Mouse (Mus musculus): Measurements from ENCODE around the gene Syt2. TPM values are rescaled to one million over a fixed set of nuclear protein-coding genes. Genes with fewer than 3 reads are reported as not detected.

Syt2 gene
- polyA plus RNA-seq, 1 experiment from 2014 or later: 0.48 TPM

DNA sequence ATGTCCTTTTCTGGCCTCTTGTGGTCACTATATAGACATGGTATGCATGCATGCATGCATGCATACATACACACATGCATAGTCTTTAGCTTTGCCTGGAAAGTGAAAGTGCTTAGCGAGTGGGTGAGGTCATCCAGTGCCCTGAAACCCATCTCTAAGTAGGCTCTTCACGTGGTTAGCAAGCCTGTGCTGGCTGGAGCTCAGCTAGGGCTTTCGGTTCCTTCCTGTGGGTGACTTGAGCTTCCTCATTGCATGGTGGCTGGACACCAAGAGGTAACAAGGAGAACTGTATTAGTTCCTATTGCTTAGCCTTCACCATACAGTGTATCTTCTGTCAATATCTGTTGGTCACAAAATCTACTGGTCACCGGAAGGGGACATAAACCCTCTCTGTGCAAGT lies 33.0 kb downstream of the Syt2 start:
- Histone ChIP-seq H3K27me3 (replicated peaks; ENCODE audit: control insufficient read depth, insufficient read depth, low read length) (no peaks in the 10 kb centered on the region), H3K27ac (ENCODE audit: low read depth, low read length) (no peak overlapping the region), H3K9me3 (ENCODE audit: control insufficient read depth) (no peaks in the 10 kb centered on the region), H3K4me2 (replicated peaks; ENCODE audit: low read depth) (no peak overlapping the region), H3K4me1 (replicated peaks; ENCODE audit: control insufficient read depth, insufficient read depth, low read length) (no peaks in the 10 kb centered on the region), H3K4me3 (ENCODE audit: low read depth, low read length) (no peak overlapping the region), H3K9ac (ENCODE audit: low read depth, low read length) (no peak overlapping the region), H3K36me3 (ENCODE audit: control insufficient read depth, insufficient read depth) (no peaks in the 10 kb centered on the region)
- 58% methylated on average over 4 of the region's 4 CpGs for WGBS
- no peak for ATAC-seq
- TF ChIP-seq CTCF (IDR thresholded peaks at IDR 0.05; ENCODE audit: low read depth): no peak

DNA sequence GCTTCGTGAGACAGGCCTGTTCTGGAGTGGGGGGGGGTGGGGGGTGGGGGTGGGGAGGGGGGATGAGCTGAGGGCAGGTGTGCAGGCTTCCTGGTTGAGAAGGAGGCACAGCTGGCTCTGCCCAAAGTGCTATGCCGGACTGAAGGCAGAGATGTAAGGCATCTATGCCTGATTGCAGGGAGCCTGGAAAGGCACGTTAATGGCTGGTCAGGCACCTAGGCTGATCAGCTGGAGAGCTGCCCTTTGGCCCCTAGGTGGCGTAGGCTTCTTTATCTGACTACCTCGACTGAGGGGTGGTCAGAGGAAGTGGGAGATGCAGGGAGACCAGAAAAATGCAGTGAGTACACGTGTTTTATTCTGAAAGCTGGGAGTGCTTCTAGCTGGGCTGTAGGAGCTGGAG lies 34.1 kb downstream of the Syt2 start:
- no peak overlapping the region for H3K4me2 ChIP-seq (replicated peaks; ENCODE audit: low read depth)
- WGBS: 20% methylated on average over 6 of the region's 6 CpGs
- no peaks in the 10 kb centered on the region for H3K27me3 ChIP-seq (replicated peaks; ENCODE audit: control insufficient read depth, insufficient read depth, low read length)
- H3K4me1 ChIP-seq (replicated peaks; ENCODE audit: control insufficient read depth, insufficient read depth, low read length): no peaks in the 10 kb centered on the region
- ATAC-seq: no peak
- H3K27ac ChIP-seq (ENCODE audit: low read depth, low read length): no peak overlapping the region
- no peak overlapping the region for H3K4me3 ChIP-seq (ENCODE audit: low read depth, low read length)
- no peak overlapping the region for H3K9ac ChIP-seq (ENCODE audit: low read depth, low read length)
- no peaks in the 10 kb centered on the region for H3K9me3 ChIP-seq (ENCODE audit: control insufficient read depth)
- H3K36me3 ChIP-seq (ENCODE audit: control insufficient read depth, insufficient read depth): no peaks in the 10 kb centered on the region
- peak; percentile 31; the same call in 1 of the 2 replicates for TF ChIP-seq CTCF (IDR thresholded peaks at IDR 0.05; ENCODE audit: low read depth)

DNA sequence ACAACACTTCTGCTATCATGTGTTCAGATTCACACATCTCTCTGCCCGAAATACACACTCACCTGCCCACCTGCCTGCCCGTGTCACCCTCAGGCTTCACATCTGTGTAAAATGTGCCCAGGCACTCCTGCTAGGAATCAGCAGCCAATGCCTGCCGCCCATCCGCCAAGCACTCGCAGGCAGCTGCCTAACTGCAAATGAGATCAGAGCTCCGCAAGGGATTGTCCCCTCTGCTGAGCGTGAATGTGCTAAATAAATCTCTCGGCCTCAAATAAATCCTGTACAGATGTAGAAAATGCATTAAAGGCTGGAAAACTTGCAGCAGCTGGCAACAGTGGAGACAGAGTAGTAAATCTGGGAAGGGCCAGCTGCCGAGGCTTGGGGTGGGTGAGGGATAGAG lies 36.0 kb downstream of the Syt2 start:
- H3K4me1 ChIP-seq (replicated peaks; ENCODE audit: control insufficient read depth, insufficient read depth, low read length): no peaks in the 10 kb centered on the region
- no peaks in the 10 kb centered on the region for H3K9me3 ChIP-seq (ENCODE audit: control insufficient read depth)
- no peak overlapping the region for H3K4me2 ChIP-seq (replicated peaks; ENCODE audit: low read depth)
- H3K9ac ChIP-seq (ENCODE audit: low read depth, low read length): no peak overlapping the region
- H3K4me3 ChIP-seq (ENCODE audit: low read depth, low read length): no peak overlapping the region
- H3K36me3 ChIP-seq (ENCODE audit: control insufficient read depth, insufficient read depth): no peaks in the 10 kb centered on the region
- no peak for ATAC-seq
- no peak overlapping the region for H3K27ac ChIP-seq (ENCODE audit: low read depth, low read length)
- no peaks in the 10 kb centered on the region for H3K27me3 ChIP-seq (replicated peaks; ENCODE audit: control insufficient read depth, insufficient read depth, low read length)
- 45% methylated on average over 9 of the region's 9 CpGs for WGBS
- TF ChIP-seq CTCF (IDR thresholded peaks at IDR 0.05; ENCODE audit: low read depth): no peak

DNA sequence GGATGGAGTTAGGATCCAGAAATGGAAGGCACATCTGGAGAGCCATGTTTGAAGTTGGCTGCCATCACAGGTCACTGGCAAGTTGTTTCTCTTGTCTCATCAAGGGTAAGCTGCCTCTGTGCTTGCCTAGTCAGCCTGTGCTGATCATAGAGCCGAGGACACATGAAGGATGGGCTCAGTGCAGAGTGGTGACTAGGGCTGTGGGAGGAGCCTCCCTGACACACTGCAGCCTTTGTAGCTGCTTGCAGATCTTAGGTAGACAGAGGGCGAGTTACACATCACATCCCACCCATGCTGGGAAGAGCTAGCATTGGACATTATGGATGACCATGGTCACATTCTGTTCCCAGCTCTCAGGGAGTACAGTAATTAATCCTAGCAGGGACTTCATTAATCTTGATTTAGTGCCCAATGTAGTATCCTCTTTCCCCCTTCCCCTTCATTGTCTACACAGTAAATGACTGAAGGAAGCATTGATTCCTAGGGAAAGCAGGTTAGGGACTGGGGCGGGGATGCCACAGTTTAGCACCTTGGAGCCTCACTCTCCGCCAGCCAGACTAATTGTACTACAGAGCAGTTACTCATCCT lies 40.5 kb downstream of the Syt2 start:
- H3K4me3 ChIP-seq (ENCODE audit: low read depth, low read length): no peak overlapping the region
- no peaks in the 10 kb centered on the region for H3K36me3 ChIP-seq (ENCODE audit: control insufficient read depth, insufficient read depth)
- no peak overlapping the region for H3K27ac ChIP-seq (ENCODE audit: low read depth, low read length)
- no peaks in the 10 kb centered on the region for H3K9me3 ChIP-seq (ENCODE audit: control insufficient read depth)
- H3K4me1 ChIP-seq (replicated peaks; ENCODE audit: control insufficient read depth, insufficient read depth, low read length): no peaks in the 10 kb centered on the region
- H3K9ac ChIP-seq (ENCODE audit: low read depth, low read length): no peak overlapping the region
- no peaks in the 10 kb centered on the region for H3K27me3 ChIP-seq (replicated peaks; ENCODE audit: control insufficient read depth, insufficient read depth, low read length)
- no peak for ATAC-seq
- TF ChIP-seq CTCF (IDR thresholded peaks at IDR 0.05; ENCODE audit: low read depth): no peak
- H3K4me2 ChIP-seq (replicated peaks; ENCODE audit: low read depth): no peak overlapping the region
- WGBS: 51% methylated on average over 4 of the region's 4 CpGs

DNA sequence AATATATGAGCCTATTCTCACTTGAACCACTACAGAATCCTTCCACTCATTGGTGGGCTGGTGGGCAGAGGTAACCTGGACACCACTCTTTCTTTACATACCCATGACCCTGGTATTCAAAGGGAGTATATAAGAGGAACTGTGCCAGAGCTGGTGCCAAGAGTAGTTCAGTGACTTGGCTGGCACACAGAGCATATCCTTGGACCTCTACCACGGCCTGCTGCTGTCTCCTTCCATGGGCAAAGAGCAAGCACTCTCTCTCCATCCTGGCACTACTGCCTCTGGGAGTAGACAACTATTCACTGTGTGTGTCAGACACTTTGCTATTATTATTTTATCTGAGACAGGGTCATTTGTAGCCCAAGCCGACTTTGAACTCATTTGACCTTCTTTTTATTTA lies 49.8 kb downstream of the Syt2 start:
- no peaks in the 10 kb centered on the region for H3K27me3 ChIP-seq (replicated peaks; ENCODE audit: control insufficient read depth, insufficient read depth, low read length)
- H3K9ac ChIP-seq (ENCODE audit: low read depth, low read length): no peak overlapping the region
- WGBS: 61% methylated on average over 2 of the region's 2 CpGs
- H3K9me3 ChIP-seq (ENCODE audit: control insufficient read depth): no peaks in the 10 kb centered on the region
- H3K27ac ChIP-seq (ENCODE audit: low read depth, low read length): no peak overlapping the region
- H3K4me3 ChIP-seq (ENCODE audit: low read depth, low read length): no peak overlapping the region
- ATAC-seq: no peak
- H3K36me3 ChIP-seq (ENCODE audit: control insufficient read depth, insufficient read depth): no peaks in the 10 kb centered on the region
- H3K4me1 ChIP-seq (replicated peaks; ENCODE audit: control insufficient read depth, insufficient read depth, low read length): no peaks in the 10 kb centered on the region
- no peak overlapping the region for H3K4me2 ChIP-seq (replicated peaks; ENCODE audit: low read depth)
- TF ChIP-seq CTCF (IDR thresholded peaks at IDR 0.05; ENCODE audit: low read depth): no peak

DNA sequence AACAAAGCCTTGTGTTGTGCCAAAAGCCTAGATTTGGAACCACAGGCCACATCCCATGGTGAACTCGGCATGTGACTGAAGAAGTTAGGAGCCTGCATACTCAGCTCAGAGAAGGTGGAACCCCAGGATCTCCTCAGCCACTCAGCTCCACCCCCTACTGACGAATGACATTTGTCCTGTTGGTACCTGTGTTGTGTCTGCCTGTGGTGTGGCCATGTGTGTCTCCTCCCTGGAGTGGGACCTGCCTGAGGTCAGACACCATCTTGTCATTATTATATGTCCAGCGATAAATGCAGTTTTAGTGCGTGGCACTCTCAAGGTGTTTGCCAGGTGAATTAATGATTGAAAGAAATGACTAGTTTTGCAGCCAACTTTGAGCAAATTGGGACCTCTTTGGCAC lies 50.6 kb downstream of the Syt2 start:
- Histone ChIP-seq H3K36me3 (ENCODE audit: control insufficient read depth, insufficient read depth) (no peaks in the 10 kb centered on the region), H3K27me3 (replicated peaks; ENCODE audit: control insufficient read depth, insufficient read depth, low read length) (no peaks in the 10 kb centered on the region), H3K9me3 (ENCODE audit: control insufficient read depth) (no peaks in the 10 kb centered on the region), H3K4me2 (replicated peaks; ENCODE audit: low read depth) (no peak overlapping the region), H3K9ac (ENCODE audit: low read depth, low read length) (no peak overlapping the region), H3K4me1 (replicated peaks; ENCODE audit: control insufficient read depth, insufficient read depth, low read length) (no peaks in the 10 kb centered on the region), H3K27ac (ENCODE audit: low read depth, low read length) (no peak overlapping the region), H3K4me3 (ENCODE audit: low read depth, low read length) (no peak overlapping the region)
- ATAC-seq: no peak
- no peak for TF ChIP-seq CTCF (IDR thresholded peaks at IDR 0.05; ENCODE audit: low read depth)
- 78% methylated on average over 4 of the region's 4 CpGs for WGBS

Measured in intestine, postnatal 0 days (tissue).